Mouse (Mus musculus) megakaryocyte, embryonic 14.5 days (primary cell): ENCODE results near the gene Kif11.

Source experiments
- FLI1 ChIP-seq: IDR thresholded peaks from 2 replicates; pipeline ENCODE4 v1.6.1; 2012; ENCODE audit warnings: low read length, inconsistent platforms, mixed read lengths
- GATA1 ChIP-seq: IDR thresholded peaks from 3 replicates; pipeline ENCODE4 v1.6.1; 2012; ENCODE audit warnings: mixed read lengths, low read length, inconsistent platforms, borderline replicate concordance

GRCm38 (mm10) chr19:37433895-37434262, 57.7 kb downstream of the Kif11 start:
- TF ChIP-seq GATA1 (no peak), FLI1 (no peak)
